Mouse (Mus musculus) embryonic facial prominence, embryonic 15.5 days (tissue): ENCODE measurements around the gene Pif1. TPM values are rescaled to one million over a fixed set of nuclear protein-coding genes. Genes with fewer than 3 reads are reported as not detected.
A peak's percentile ranks its signal among the peaks of the same experiment; 100 is the strongest.

Experiments used
- ATAC-seq: fragments of 200-750 bp; cut with Nextera tagmentation; 2 replicates; pipeline ENCODE4 v1.8.0; 2017; ENCODE audit warnings: low read depth, moderate TSS enrichment; ENCODE audit not compliant: insufficient number of reproducible peaks, low FRiP score, low TSS enrichment
- H3K27ac ChIP-seq: fragments of 300-500 bp; sonication (generic); replicated peaks from 2 replicates; pipeline ENCODE4 v1.5.1; 2015; ENCODE audit warnings: mild to moderate bottlenecking, inconsistent platforms
- H3K27me3 ChIP-seq: fragments of 300-500 bp; sonication (generic); 2 replicates; pipeline ENCODE4 v1.6.1; 2015; ENCODE audit warnings: inconsistent platforms
- H3K36me3 ChIP-seq: fragments of 300-500 bp; sonication (generic); 2 replicates; pipeline ENCODE4 v1.6.1; 2015; ENCODE audit warnings: mild to moderate bottlenecking, inconsistent platforms
- H3K4me1 ChIP-seq: fragments of 300-500 bp; sonication (generic); 2 replicates; pipeline ENCODE4 v1.6.1; 2015; ENCODE audit warnings: inconsistent platforms
- H3K4me2 ChIP-seq: fragments of 300-500 bp; sonication (generic); replicated peaks from 2 replicates; pipeline ENCODE4 v1.6.1; 2015; ENCODE audit warnings: mild to moderate bottlenecking, inconsistent platforms
- H3K4me3 ChIP-seq: fragments of 300-500 bp; sonication (generic); replicated peaks from 2 replicates; pipeline ENCODE4 v1.5.1; 2015; ENCODE audit warnings: mild to moderate bottlenecking, inconsistent platforms
- H3K9ac ChIP-seq: fragments of 300-500 bp; sonication (generic); 2 replicates; pipeline ENCODE4 v1.6.1; 2015; ENCODE audit warnings: inconsistent platforms
- H3K9me3 ChIP-seq: fragments of 300-500 bp; sonication (generic); replicated peaks from 2 replicates; pipeline ENCODE4 v1.6.1; 2016; ENCODE audit warnings: inconsistent platforms
- WGBS: fragments of 180-500 bp; shearing (Covaris S2); methylation state at CpG from one replicate; pipeline ENCODE4 v1.1.7; 2015; 5-methylcytosine and 5-hydroxymethylcytosine counted together
- polyA plus RNA-seq: library from polyadenylated mRNA; unstranded; fragments of >200 nt; fragmentation: Nextera tagmentation; extraction: Ambion mirVana; gene quantifications from 2 replicates; pipeline ENCODE4 v1.2.1, GENCODE M21; 2015

The Pif1 gene
- polyA plus RNA-seq, 1 experiment from 2014 or later: 11.5 TPM

GRCm38 (mm10) chr9:65549139-65549538, 37.8 kb upstream of the Pif1 start:
- peaks cover 6% of the 10 kb centered on the region; the same call in 1 of the 2 replicates for H3K36me3 ChIP-seq
- H3K4me2 ChIP-seq: no peak overlapping the region
- H3K27me3 ChIP-seq: no peaks in the 10 kb centered on the region
- no peak overlapping the region for H3K27ac ChIP-seq
- WGBS: 61% methylated on average over 3 of the region's 3 CpGs
- H3K9ac ChIP-seq: no peak overlapping the region
- H3K9me3 ChIP-seq: no peaks in the 10 kb centered on the region
- peaks cover 54% of the 10 kb centered on the region for H3K4me1 ChIP-seq
- no peak overlapping the region for H3K4me3 ChIP-seq
- ATAC-seq: no peak

DNA sequence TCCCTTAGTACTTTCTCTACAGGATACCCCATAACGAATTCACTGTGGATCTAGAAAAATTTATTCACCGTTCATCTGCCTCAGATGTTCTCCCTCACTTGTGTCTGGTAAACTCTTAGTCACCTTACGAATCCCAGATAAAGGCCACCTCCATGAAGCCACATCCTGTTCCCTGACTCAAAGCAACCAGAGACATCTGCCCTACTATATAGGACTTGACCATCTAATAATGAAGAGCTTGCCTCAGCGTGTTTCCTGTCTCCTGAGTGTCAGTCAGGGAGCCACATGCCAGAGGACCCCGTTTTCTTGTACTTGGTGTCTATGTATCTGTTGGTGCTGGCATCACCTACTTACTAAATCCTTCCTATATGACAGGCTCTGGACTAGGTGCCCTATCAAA, 37.3 kb upstream of the Pif1 start:
- Histone ChIP-seq H3K4me1 (peaks cover 59% of the 10 kb centered on the region), H3K27me3 (no peaks in the 10 kb centered on the region), H3K9ac (no peak overlapping the region), H3K4me2 (no peak overlapping the region), H3K27ac (0 out of 2 replicates have a peak overlapping the region, but pooled peaks have one; percentile 89), H3K4me3 (no peak overlapping the region), H3K9me3 (no peaks in the 10 kb centered on the region), H3K36me3 (peaks cover 6% of the 10 kb centered on the region; the same call in 1 of the 2 replicates)
- no peak for ATAC-seq
- WGBS: 79% methylated on average over 5 of the region's 5 CpGs

DNA sequence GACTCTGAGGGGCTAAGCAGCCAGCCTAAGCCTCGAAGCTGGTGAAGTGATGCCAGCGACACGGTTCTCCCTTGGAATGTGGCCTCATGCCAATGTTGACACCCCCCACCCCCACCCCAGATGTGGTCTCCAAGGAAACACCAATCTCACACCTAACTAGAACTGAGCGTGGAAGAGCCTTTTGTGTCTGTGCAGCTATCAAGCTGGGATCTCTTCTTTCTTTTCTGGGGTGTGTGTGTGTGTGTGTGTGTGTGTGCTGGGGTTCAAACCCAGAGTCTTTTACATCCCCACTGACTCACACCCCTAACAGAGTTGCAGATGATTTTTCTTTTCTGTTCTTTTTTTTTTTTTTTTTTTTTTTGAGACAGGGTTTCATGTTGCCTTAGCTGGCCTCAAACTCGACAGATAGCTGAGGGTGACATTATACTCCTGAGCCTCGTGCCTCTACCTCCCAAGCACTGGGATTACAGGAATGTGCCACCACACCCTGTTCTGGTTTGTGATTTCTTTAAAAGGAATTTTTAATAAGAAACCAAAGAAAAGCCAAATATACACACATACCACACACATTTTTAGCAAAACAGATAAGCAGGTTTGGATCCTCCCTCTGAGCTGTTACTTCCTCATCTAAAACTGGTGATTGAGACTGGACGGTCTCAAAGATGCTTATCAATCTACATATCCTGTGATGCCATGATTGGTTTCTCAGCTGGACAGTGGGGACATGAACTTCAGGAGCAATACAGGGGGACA, 36.7 kb upstream of the Pif1 start:
- Histone ChIP-seq H3K4me2 (no peak overlapping the region), H3K27me3 (no peaks in the 10 kb centered on the region), H3K4me3 (no peak overlapping the region), H3K36me3 (peaks cover 6% of the 10 kb centered on the region; the same call in 1 of the 2 replicates), H3K4me1 (peaks cover 65% of the 10 kb centered on the region), H3K27ac (peak overlapping the region; percentile 89), H3K9me3 (no peaks in the 10 kb centered on the region), H3K9ac (no peak overlapping the region)
- 16% methylated on average over 7 of the region's 7 CpGs for WGBS
- ATAC-seq: no peak

DNA sequence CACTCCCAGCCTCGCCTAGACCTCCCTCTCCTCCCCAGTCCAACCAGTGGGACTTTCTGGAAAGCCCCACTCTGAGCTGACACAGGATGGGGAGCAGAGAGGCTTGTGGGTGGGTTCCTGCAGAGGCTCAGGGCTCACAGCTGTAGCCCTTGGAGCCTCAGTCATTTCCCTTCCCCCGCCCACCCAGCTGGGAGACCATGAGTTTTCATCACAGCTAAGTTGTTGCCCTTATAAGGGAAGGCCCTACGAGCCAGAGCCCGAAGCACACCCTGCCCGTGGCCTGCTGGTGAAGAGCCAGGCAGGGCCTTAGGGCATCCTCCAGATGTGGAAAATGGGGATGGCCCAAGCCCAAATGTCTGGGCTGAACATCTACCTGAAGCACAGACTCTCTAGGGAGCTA, 35.9 kb upstream of the Pif1 start:
- H3K36me3 ChIP-seq: peaks cover 6% of the 10 kb centered on the region; the same call in 1 of the 2 replicates
- peak overlapping the region; percentile 89 for H3K27ac ChIP-seq
- H3K9me3 ChIP-seq: no peaks in the 10 kb centered on the region
- peak; percentile 79 for ATAC-seq
- H3K4me1 ChIP-seq: peaks cover 66% of the 10 kb centered on the region
- H3K9ac ChIP-seq: no peak overlapping the region
- no peak overlapping the region for H3K4me3 ChIP-seq
- H3K27me3 ChIP-seq: no peaks in the 10 kb centered on the region
- WGBS: 9% methylated on average over 5 of the region's 5 CpGs
- no peak overlapping the region; the same call in 1 of the 2 replicates for H3K4me2 ChIP-seq

DNA sequence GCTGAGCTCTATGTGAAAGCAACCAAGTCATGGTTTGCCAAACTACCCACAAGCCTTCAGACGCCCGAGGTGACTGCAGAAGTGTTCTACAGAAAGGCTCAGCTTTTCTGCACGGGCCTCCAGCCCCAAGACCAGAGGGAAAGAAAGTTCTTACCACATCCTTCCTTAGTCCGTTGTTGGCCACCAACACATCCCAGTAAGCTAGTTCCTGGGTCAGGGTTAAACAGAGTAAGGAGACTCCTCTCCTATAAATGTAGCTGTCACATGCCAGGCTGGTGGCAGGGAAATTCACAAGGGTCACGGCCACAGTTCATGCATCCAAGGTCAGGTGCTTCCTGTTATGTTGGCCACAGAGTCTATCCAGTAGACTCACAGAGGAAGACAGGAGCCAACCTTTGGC, 34.8 kb upstream of the Pif1 start:
- H3K27ac ChIP-seq: peak overlapping the region; percentile 89
- no peak overlapping the region for H3K9ac ChIP-seq
- H3K4me3 ChIP-seq: no peak overlapping the region
- ATAC-seq: no peak
- no peaks in the 10 kb centered on the region for H3K27me3 ChIP-seq
- WGBS: 88% methylated on average over 5 of the region's 5 CpGs
- no peak overlapping the region for H3K4me2 ChIP-seq
- peaks cover 6% of the 10 kb centered on the region; the same call in 1 of the 2 replicates for H3K36me3 ChIP-seq
- H3K9me3 ChIP-seq: no peaks in the 10 kb centered on the region
- H3K4me1 ChIP-seq: peaks cover 56% of the 10 kb centered on the region

DNA sequence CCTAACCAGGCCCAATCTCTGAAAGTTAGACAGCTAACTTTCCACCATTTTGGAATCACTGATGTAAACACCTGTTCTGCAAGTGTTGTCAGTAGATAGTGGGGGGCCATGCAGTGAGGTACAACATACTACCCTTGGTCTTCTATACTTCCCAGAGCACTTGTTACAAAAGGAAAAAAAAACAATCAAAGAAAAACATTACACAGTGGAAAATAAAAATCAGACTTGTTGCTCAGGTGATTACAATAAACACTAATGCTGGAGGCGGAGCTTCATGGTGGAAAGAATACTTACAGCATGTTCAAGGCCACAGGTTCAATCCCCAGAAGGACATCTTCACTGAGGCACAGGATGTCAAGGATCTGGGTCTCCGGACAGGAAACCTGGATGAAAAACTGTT, 34.2 kb upstream of the Pif1 start:
- Histone ChIP-seq H3K9me3 (no peaks in the 10 kb centered on the region), H3K9ac (no peak overlapping the region), H3K36me3 (peaks cover 11% of the 10 kb centered on the region), H3K4me2 (no peak overlapping the region), H3K27ac (no peak overlapping the region), H3K27me3 (no peaks in the 10 kb centered on the region), H3K4me1 (peaks cover 54% of the 10 kb centered on the region), H3K4me3 (no peak overlapping the region)
- 92% methylated on average over 2 of the region's 2 CpGs for WGBS
- no peak for ATAC-seq

DNA sequence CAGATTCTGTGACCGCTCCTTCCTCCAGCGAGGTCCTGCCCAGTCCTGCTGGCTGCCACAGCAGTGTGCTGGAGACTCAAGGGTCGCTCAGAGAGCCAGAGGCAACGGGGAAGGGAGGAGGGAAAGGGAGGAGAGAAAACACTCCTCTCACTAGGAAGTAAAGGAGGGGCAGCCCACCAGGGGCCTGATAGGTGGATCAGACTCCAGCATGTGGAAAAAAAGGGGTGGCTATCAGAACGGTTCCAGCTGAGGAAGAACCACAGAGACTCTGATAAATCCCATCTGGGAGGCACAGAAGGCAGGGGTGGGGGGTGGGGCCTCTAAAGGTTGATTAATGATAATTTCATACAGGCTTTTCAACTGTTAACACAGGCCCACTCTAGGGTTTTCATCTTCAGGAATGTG, 32.0 kb upstream of the Pif1 start:
- 9% methylated on average over 5 of the region's 5 CpGs for WGBS
- Histone ChIP-seq H3K9me3 (no peaks in the 10 kb centered on the region), H3K4me1 (peaks cover 35% of the 10 kb centered on the region), H3K4me3 (no peak overlapping the region), H3K4me2 (no peak overlapping the region), H3K27ac (peak overlapping the region; percentile 48), H3K27me3 (no peaks in the 10 kb centered on the region), H3K36me3 (peaks cover 29% of the 10 kb centered on the region), H3K9ac (no peak overlapping the region)
- no peak; the same call in 1 of the 2 replicates for ATAC-seq

DNA sequence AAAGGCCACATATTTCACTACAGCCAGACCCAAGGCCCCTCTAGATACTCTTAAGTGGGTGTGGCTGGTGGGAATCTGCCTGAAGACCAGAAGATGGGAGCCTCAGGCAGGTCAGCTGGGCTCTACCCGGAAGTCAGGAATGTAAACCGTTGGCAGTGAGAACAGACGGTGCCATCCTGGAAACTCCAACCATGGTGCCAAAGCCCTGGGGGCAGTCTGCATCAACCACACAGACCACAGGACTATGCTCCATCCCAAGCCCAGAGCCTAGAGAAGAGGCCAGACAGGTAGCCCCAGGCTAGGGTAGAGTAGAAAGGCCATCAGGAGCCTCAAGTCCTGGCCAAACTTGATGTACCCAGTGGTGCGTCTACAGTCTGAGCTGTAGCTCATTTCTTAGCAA, 31.3 kb upstream of the Pif1 start:
- H3K9me3 ChIP-seq: no peaks in the 10 kb centered on the region
- H3K36me3 ChIP-seq: peaks cover 32% of the 10 kb centered on the region
- WGBS: 64% methylated on average over 4 of the region's 4 CpGs
- no peak overlapping the region for H3K9ac ChIP-seq
- H3K4me1 ChIP-seq: peaks cover 28% of the 10 kb centered on the region
- no peak for ATAC-seq
- no peak overlapping the region for H3K27ac ChIP-seq
- H3K4me3 ChIP-seq: no peak overlapping the region
- no peak overlapping the region for H3K4me2 ChIP-seq
- H3K27me3 ChIP-seq: no peaks in the 10 kb centered on the region

DNA sequence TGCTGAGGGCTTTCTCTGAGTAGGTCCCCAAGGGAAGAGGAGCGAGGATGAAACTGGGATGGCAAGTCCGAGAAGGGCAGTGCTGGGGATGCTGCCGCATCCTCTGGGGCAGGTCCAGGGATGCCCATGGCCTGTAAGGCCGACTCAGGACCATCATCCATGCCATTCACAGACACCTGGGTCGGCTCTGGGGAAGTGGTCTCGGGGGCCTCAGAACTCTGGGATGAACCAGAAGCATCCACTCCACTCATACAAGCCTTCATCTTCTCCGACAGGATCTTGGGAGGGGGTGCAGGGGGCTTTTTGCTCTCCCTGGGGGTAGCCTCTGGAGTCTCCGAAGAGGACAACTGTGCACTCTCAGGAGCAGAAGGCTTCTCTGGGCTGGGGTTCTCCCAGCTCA, 30.6 kb upstream of the Pif1 start:
- Histone ChIP-seq H3K9ac (no peak overlapping the region), H3K4me3 (no peak overlapping the region), H3K4me1 (peaks cover 25% of the 10 kb centered on the region), H3K36me3 (peaks cover 32% of the 10 kb centered on the region), H3K27ac (no peak overlapping the region), H3K4me2 (no peak overlapping the region), H3K9me3 (no peaks in the 10 kb centered on the region), H3K27me3 (no peaks in the 10 kb centered on the region)
- ATAC-seq: no peak
- 90% methylated on average over 8 of the region's 8 CpGs for WGBS

- ATAC-seq: no peak
- 97% methylated on average over 5 of the region's 5 CpGs for WGBS
- H3K27me3 ChIP-seq: no peaks in the 10 kb centered on the region
Measured at GRCm38 (mm10) chr9:65556979-65557378, 30.0 kb upstream of the Pif1 start.

DNA sequence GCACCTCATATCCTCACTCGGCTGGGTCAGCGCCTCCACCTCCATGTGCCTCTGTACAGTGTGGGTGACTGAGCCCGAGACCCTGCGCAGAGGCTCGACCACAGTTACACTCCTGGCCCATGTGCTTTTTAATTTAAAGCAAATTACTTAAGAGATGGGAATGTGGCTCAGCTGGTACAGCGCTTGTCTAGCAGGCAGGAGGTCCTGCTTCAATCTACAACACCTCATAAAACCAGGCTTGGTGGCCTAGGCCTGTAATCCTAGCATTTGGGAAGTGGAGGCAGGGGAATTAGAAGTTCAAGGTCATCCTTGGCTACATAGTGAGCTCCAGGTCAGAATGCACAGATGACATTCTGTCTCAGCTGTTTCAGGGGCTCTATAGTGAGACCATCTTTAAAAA, 28.2 kb upstream of the Pif1 start:
- ATAC-seq: no peak
- H3K27me3 ChIP-seq: no peaks in the 10 kb centered on the region
- H3K4me2 ChIP-seq: no peak overlapping the region
- no peak overlapping the region for H3K27ac ChIP-seq
- H3K9ac ChIP-seq: no peak overlapping the region
- 86% methylated on average over 6 of the region's 6 CpGs for WGBS
- H3K9me3 ChIP-seq: no peaks in the 10 kb centered on the region
- H3K36me3 ChIP-seq: peaks cover 46% of the 10 kb centered on the region
- H3K4me3 ChIP-seq: no peak overlapping the region
- H3K4me1 ChIP-seq: peaks cover 30% of the 10 kb centered on the region

More at GRCm38 (mm10) chr9:65556979-65557378, 30.0 kb upstream of the Pif1 start:
- Histone ChIP-seq H3K9me3 (no peaks in the 10 kb centered on the region), H3K4me2 (no peak overlapping the region), H3K27ac (no peak overlapping the region), H3K4me1 (peaks cover 28% of the 10 kb centered on the region), H3K4me3 (no peak overlapping the region), H3K9ac (no peak overlapping the region), H3K36me3 (peaks cover 35% of the 10 kb centered on the region)

DNA sequence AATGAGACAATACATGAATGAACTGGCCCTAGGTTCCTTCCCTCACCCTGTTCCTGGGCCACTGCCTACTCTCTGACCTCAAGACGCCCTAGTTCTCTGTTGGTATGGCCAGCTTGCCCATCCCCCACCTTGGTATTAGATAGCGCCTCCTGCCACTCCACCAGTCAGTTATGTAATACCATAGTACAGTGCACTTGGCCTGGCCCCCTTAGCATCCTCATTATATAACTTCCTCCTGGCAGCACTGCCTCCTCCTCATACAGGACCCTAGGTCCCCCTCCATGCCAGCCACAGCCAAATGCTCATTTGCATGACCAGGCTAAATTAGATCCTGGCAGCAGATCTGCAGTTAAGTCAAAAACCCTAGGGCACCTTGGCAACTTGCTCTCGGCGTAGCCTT, 25.9 kb upstream of the Pif1 start:
- H3K27me3 ChIP-seq: no peaks in the 10 kb centered on the region
- H3K27ac ChIP-seq: no peak overlapping the region
- H3K4me3 ChIP-seq: no peak overlapping the region
- no peak overlapping the region for H3K4me2 ChIP-seq
- peaks cover 51% of the 10 kb centered on the region for H3K36me3 ChIP-seq
- no peaks in the 10 kb centered on the region for H3K9me3 ChIP-seq
- 73% methylated on average over 4 of the region's 4 CpGs for WGBS
- ATAC-seq: no peak
- no peak overlapping the region for H3K9ac ChIP-seq
- H3K4me1 ChIP-seq: peaks cover 12% of the 10 kb centered on the region
